Mouse (Mus musculus) adrenal gland, adult 8-10 months (tissue): ENCODE results near the gene Dmbx1. TPM values are rescaled to one million over a fixed set of nuclear protein-coding genes. Genes with fewer than 3 reads are reported as not detected.

Source experiments
- DNase-seq: peaks from one replicate; pipeline ENCODE4 v3.0.0; 2022
- total RNA-seq, 4 experiments: library from RNA; stranded (reverse); gene quantifications; 2 replicates each; pipeline ENCODE4 v1.2.4; 2022

Dmbx1 gene
- total RNA-seq, 4 experiments from 2014 or later = not detected

DNA sequence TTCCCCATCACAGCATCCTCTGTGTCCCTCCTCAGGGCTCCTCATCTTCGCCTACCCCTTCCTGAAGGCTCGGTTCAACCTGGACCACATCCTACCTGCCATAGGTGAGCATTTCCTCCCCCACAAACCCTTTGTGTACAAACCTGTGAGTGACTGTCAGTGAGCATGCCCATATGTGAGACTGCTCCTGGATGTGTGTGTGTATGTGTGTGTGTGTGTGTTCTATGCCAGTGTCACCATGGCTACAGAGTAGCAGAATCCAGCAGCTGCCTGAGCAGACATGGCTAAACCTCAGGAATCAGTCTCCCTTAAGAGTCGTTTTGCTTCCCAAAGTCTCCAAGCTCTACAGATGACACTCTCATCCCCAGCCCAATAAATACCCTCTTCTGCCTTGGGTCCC is 53.9 kb downstream of the Dmbx1 start:
- DNase-seq = no peak

DNA sequence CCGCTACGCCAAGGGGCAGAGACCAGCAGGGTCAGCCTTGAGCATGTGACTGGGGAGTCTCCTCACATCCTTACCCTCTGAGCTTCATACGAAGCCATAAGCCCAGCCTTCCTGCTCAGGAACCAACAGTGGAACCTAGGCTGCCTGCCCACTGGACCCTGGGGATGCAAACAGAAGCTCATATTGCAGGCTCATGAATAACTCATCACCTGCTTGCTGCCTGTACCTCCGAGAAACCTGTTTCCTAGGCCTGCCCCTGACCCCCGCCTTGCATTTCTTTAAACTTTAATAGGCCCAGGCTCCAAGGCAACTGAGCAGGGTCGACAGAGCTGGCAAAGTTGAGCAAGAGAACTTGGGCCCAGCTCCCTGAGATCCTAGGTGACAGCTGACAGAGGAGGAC is 55.7 kb downstream of the Dmbx1 start, which contains the start of gene Kncn:
Kncn (plus strand) TSS at position 379 of the 400 bp plus-strand sequence.
- DNase-seq = no peak

GRCm38 (mm10) chr4:115882195-115882594 is 57.5 kb downstream of the Dmbx1 start:
- DNase-seq = no peak

DNA sequence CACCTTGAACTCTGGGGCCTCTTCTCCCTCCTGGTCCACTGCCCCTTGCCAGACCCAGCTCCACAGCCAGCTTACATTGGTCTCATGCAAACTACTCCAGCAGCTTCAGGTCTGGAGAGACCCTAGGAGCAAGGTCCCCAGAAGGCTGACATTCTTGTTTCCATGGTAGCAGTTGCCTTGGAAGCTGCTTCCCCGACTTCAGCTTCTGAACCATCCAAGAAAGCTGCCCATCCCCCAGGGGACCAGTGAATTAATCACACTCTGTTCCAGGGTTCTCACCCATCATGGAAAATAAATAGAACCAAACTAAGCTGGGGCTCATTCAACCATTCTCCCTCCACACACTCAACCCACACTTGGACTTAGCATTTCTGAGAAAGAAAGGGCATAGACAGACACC is 58.5 kb downstream of the Dmbx1 start:
- DNase-seq = no peak

- DNase-seq = no peak
These were observed 60.9 kb downstream of the Dmbx1 start for GRCm38 (mm10) chr4:115878828-115879227.

GRCm38 (mm10) chr4:115878216-115878678 is 61.5 kb downstream of the Dmbx1 start:
- DNase-seq = no peak

DNA sequence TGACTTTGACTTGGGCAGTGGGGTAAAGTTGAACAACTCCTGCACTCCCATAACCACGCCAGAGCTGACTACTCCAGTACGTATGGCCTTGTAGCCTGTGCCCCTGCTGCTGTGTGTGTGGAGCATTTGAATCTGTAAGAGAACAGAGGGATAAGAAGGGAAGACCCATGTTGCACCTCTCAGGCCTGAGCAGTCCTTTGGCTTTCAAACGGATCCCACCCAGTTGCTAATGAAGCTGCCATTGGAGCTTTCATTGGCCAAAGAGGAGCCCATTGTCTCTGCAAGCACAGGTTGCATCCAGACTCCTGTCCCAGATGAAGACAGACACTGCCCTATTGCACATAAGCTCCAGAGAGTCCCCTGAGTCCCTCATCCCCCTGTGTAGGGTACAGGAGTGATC is 66.5 kb downstream of the Dmbx1 start:
- no peak for DNase-seq

DNA sequence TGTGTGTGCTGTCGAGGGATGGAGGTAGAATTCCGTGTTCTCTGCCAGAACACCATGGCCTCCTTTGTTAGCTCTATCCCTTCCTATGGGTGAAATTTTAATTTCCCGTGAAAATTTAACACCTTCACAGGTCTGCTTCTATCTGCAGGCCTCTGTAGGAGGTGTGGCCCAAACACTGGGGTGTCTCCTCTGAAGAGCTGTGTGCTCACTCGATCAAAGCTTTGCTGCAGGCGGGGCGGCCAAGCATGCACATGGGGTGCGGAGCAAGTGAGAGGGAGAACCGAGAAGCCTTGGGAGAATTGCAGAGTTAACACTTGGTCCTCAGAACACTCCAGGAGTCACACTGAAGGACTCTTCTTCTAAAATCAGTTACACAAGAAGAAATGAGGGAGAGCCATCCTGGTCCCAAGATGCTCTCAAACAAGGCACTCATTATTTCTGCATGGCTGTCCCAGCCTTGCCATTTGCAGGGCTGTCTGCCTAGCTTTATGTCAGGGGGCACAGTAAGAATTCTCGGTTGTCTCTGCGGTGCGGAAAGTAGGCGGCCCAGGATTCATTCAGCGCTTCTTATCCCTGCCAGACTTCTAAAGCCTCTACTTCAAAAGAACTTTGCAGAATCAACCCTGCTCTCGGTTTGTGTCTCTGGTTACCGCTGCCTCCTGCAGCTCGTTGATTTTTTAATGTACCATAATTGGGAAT is 70.1 kb downstream of the Dmbx1 start:
- no peak for DNase-seq

Other genes starting within 250 kb of the Dmbx1 start
- gene Efcab14, start 202.2 kb downstream of the Dmbx1 start, total RNA-seq = 100 to 1,000 TPM in 2 of 4 experiments, 10 to 100 TPM in 2; 80.9 to 113 (median 100) TPM
- 1 to 10 TPM; 2.0 to 4.9 (median 2.4) TPM for gene Tex38, start 158.9 kb downstream of the Dmbx1 start, total RNA-seq
- gene Atpaf1, start 155.1 kb downstream of the Dmbx1 start, total RNA-seq = 10 to 100 TPM; 58.4 to 89.8 (median 74.5) TPM
- gene Mob3c, start 111.8 kb downstream of the Dmbx1 start, total RNA-seq = 10 to 100 TPM; 15.6 to 22.2 (median 16.3) TPM
- gene Mknk1, start 100.7 kb downstream of the Dmbx1 start, total RNA-seq = 10 to 100 TPM; 46.8 to 72.1 (median 57.8) TPM
- gene Kncn, start 55.5 kb downstream of the Dmbx1 start, total RNA-seq = not detected
- gene 6430628N08Rik, start 49.3 kb downstream of the Dmbx1 start, total RNA-seq = not detected
- gene Faah, start 78.0 kb upstream of the Dmbx1 start, total RNA-seq = 10 to 100 TPM in 1 of 4 experiments, 1 to 10 TPM in 3; 4.1 to 10.5 (median 6.0) TPM
- 10 to 100 TPM; 30.5 to 41.1 (median 34.8) TPM for gene Nsun4, start 114.0 kb upstream of the Dmbx1 start, total RNA-seq
- gene Uqcrh, start 135.1 kb upstream of the Dmbx1 start, total RNA-seq = 100 to 1,000 TPM; 390 to 507 (median 480) TPM
- gene Lrrc41, start 135.3 kb upstream of the Dmbx1 start, total RNA-seq = 10 to 100 TPM; 58.2 to 84.0 (median 64.9) TPM
- gene Rad54l, start 183.8 kb upstream of the Dmbx1 start, total RNA-seq = 1 to 10 TPM; 1.0 to 1.4 (median 1.2) TPM
- gene Pomgnt1, start 183.9 kb upstream of the Dmbx1 start, total RNA-seq = 10 to 100 TPM; 58.5 to 69.6 (median 62.9) TPM
- gene Lurap1, start 211.4 kb upstream of the Dmbx1 start, total RNA-seq = 10 to 100 TPM in 3 of 4 experiments, 1 to 10 TPM in 1; 8.3 to 14.0 (median 12.1) TPM
- not detected for gene Tspan1, start 227.7 kb upstream of the Dmbx1 start, total RNA-seq
- gene 1700042G07Rik, start 233.4 kb upstream of the Dmbx1 start, total RNA-seq = not detected
- not detected for gene Gm49337, start 233.5 kb upstream of the Dmbx1 start, total RNA-seq